Mouse (Mus musculus) effector memory CD4-positive, alpha-beta T cell, adult 5 months (primary cell): ENCODE results near the gene Olfr1339. TPM values are rescaled to one million over a fixed set of nuclear protein-coding genes. Genes with fewer than 3 reads are reported as not detected.

Experiments used
- polyA plus RNA-seq: library from polyadenylated mRNA; unstranded; fragments of 100-300 nt; shearing (Covaris generic); gene quantifications from one replicate; pipeline ENCODE4 v1.2.1, GENCODE M21; 2017

The Olfr1339 gene
- not detected for polyA plus RNA-seq

DNA sequence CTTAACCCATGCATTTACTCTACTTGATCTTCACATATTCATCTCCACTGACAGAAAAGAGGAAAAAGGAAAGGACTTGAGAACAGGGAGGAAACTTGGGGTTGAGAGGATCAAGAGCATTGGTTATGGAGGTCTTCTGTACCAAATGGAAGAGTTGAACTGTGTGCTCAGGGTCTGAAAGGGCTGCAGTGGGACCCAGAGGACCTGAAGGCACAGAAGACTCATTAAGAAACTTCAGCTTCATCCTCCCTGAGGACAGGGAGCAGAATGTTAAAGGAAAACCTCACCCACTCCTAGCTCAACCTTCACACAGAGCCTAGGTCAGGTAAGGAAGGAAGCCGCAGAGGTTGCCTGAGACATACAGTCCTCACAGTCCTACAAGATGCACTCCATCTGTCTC is at the start of gene Olfr1339:
Gene Olfr1339 (plus strand): TSS at position 301 of the 400 bp plus-strand sequence.

DNA sequence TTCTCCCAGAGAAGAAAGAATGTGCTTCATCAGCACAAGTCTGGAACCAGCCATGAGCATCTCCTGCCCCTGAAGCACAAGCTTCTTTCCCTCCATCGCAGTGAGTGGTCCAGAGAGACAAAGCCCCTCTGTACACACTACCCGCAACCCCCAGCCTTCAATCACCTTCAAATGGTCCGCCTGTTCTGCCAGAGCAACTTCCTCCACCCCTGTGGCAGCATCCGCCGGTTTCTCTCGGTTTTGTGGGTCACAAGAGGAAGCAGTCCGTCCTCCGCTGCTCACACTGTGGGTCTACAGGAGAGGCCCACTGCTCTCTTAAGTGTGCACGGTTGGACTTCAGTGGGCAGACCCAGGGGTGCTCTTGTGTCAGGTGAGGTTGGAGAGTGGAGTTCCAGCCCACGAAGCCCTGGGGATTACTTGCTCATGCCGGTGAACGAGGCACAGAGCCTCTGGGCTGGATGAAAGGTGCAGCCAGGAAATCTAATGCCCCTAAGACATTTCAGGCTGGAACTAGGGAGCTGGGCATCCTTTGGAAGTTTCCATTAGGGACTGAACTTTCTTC is 39.5 kb upstream of the Olfr1339 start, which contains the start of gene Olfr1342:
Gene Olfr1342 (minus strand): TSS at position 345 of the 562 bp plus-strand sequence.

DNA sequence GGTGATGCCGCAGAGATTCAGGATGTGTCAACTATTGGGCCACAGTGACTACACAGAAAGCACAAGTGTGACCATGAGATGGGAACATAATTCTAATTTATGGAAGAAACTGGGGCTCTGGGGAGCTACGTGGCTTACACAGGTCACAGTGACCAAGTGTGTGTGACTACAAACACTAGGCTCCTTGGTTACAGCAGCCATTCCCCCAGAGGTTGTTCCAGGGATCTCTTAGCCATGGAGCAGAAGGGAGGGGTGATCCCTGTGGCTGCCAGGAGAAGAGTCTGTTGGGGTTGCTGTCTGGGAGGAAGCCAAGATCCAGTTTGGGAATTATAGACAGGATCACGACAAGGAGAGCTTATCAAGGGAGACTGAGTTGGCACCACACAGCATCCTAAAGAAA is 28.8 kb upstream of the Olfr1339 start, which contains the start of gene Olfr1341:
Gene Olfr1341 (plus strand): TSS at position 301 of the 400 bp plus-strand sequence.

DNA sequence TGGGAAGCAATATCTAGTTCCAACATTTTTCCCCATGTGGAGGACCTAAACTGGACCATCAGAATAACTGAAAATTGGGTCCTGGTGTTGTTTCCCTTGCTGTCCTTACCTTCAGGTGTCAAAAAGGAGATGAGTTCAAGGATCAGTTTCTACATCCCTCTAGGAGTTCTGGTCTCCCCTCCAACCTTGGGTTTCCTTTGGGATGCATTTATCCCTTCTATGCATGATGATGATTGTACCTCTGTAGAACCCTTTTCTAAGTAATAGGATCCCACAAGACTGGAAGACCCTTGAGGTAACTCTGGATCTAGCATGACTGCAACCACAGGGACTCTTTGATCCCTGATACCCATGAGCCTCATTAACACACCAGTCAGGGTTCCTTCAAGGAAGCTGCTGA is 12.1 kb upstream of the Olfr1339 start, which contains the start of gene Olfr1340:
Gene Olfr1340 (plus strand): TSS at position 301 of the 400 bp plus-strand sequence.

DNA sequence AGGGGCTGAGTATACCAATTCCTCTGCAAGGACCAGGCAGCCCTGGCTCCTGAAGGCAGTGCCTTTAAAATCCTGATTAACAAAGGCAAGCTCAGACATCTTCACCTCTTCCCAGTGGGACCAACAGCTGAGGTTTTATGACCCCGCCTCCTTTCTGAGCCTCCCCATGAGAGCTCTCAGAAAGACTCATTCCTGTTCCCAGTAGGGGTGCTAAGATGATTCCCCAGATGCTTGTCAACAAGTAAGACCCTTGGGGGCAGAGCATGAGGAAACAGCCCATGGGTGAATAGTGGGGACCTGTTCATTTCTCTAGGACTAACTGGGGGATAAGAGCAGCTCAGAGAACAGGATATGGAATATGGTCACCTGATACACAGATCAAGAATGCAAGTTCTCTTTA is 26.7 kb downstream of the Olfr1339 start, which contains the start of gene Olfr1338:
Gene Olfr1338 (minus strand): TSS at position 101 of the 400 bp plus-strand sequence.

DNA sequence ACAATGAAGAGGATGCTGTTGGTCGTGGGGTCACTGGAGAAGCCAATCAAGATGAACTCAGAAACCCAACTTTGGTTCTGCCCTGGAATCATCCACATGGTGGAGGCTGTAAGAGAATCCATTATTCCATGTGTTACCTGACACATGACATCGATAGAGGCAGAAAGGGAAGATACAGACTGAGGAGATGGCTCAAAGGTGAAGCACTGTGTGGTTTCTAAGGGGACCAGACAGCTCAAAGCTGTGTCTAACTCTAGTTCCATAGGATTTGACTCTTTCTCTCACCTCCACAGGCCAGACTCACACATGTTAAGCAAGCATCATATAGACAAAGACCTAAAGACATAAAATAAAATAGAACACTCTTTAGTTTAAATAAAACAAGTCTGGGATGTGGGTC is 50.5 kb downstream of the Olfr1339 start, which contains the start of gene Olfr1337:
Gene Olfr1337 (minus strand): TSS at position 101 of the 400 bp plus-strand sequence.

Other genes starting within 250 kb of the Olfr1339 start
- not detected for gene Tie1, start 242.1 kb upstream of the Olfr1339 start, polyA plus RNA-seq
- not detected for gene 2610528J11Rik, start 205.2 kb upstream of the Olfr1339 start, polyA plus RNA-seq
- not detected for gene Tmem125, start 188.1 kb upstream of the Olfr1339 start, polyA plus RNA-seq
- not detected for gene Cfap57, start 111.4 kb upstream of the Olfr1339 start, polyA plus RNA-seq
- gene Ebna1bp2, start 111.4 kb upstream of the Olfr1339 start, polyA plus RNA-seq, result 113 TPM
- gene Olfr62, start 73.2 kb upstream of the Olfr1339 start, polyA plus RNA-seq, result not detected
- gene Olfr1342, start 39.4 kb upstream of the Olfr1339 start, polyA plus RNA-seq, result not detected
- 0.10 TPM for gene Olfr1341, start 28.7 kb upstream of the Olfr1339 start, polyA plus RNA-seq
- not detected for gene Olfr1340, start 12.0 kb upstream of the Olfr1339 start, polyA plus RNA-seq
- gene Olfr1338, start 26.6 kb downstream of the Olfr1339 start, polyA plus RNA-seq, result not detected
- not detected for gene Olfr1337, start 50.4 kb downstream of the Olfr1339 start, polyA plus RNA-seq
- gene Olfr1335, start 77.8 kb downstream of the Olfr1339 start, polyA plus RNA-seq, result not detected
- not detected for gene Olfr1333, start 104.1 kb downstream of the Olfr1339 start, polyA plus RNA-seq
- gene Olfr1331, start 132.5 kb downstream of the Olfr1339 start, polyA plus RNA-seq, result 0.32 TPM
- gene Olfr1330, start 156.4 kb downstream of the Olfr1339 start, polyA plus RNA-seq, result 0.07 TPM
- gene Olfr1329, start 185.3 kb downstream of the Olfr1339 start, polyA plus RNA-seq, result not detected
- not detected for gene Olfr1328, start 206.4 kb downstream of the Olfr1339 start, polyA plus RNA-seq
- not detected for gene Lao1, start 229.4 kb downstream of the Olfr1339 start, polyA plus RNA-seq